Mouse (Mus musculus) stomach, postnatal 0 days (tissue): ENCODE measurements around the gene Cux1.

ENCODE experiments used
- CTCF ChIP-seq: IDR thresholded peaks from 2 replicates; pipeline ENCODE4 v1.5.1; 2016; ENCODE audit warnings: antibody characterized with exemption, low read depth, mild to moderate bottlenecking, moderate library complexity
- EP300 ChIP-seq: optimal IDR thresholded peaks from 2 replicates; pipeline ENCODE3; 2016; ENCODE audit warnings: antibody characterized with exemption

DNA sequence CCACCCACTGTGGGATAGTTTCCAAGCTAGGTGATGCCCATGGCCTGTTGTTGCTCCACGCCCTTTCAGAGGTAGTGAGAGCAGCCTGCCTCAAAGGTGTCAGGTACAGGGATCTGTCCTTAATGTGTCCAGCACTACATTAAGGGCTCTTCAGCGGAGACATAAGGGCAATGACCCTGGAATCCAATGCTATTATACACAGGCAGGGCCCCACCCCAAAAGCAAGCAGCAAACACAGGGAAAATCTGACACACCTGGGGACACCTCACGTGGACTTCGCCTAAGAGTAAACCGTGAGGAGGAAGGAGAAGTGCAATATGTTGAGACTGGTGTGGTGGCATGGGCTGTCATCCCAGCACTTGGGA lies 40.8 kb downstream of the Cux1 start:
- no peak for TF ChIP-seq CTCF
- TF ChIP-seq EP300: no peak
